Mouse (Mus musculus) cerebellum, adult (tissue): ENCODE data around the gene Synj1.
A peak's percentile ranks its signal among the peaks of the same experiment; 100 is the strongest.

ENCODE experiments used
- ATAC-seq: cut with Nextera tagmentation; 2 replicates; pipeline ENCODE4 v1.9.2; 2017; ENCODE audit warnings: mild to moderate bottlenecking, moderate library complexity, mixed read lengths; ENCODE audit not compliant: insufficient number of reproducible peaks, low FRiP score, low TSS enrichment

The Synj1 gene

GRCm38 (mm10) chr16:90953147-90953546 lies 58.0 kb downstream of the Synj1 start:
- ATAC-seq = no peak

GRCm38 (mm10) chr16:90950354-90950963 lies 60.6 kb downstream of the Synj1 start:
- ATAC-seq = no peak

GRCm38 (mm10) chr16:90946977-90947376 lies 64.1 kb downstream of the Synj1 start:
- no peak for ATAC-seq

- no peak for ATAC-seq
These were observed 69.9 kb downstream of the Synj1 start for GRCm38 (mm10) chr16:90941246-90941645.

GRCm38 (mm10) chr16:90934687-90935328 lies 76.3 kb downstream of the Synj1 start, which contains the start of gene Cfap298:
TSS of gene Cfap298 (minus strand) at chr16:90935114.
- peak; percentile 97 for ATAC-seq

- ATAC-seq = peak; percentile 59
These were observed 76.9 kb downstream of the Synj1 start for GRCm38 (mm10) chr16:90934193-90934686.

- no peak for ATAC-seq
These were observed 77.5 kb downstream of the Synj1 start for GRCm38 (mm10) chr16:90933534-90934176.

GRCm38 (mm10) chr16:90927446-90927845 lies 83.7 kb downstream of the Synj1 start:
- no peak for ATAC-seq

GRCm38 (mm10) chr16:90925461-90925860 lies 85.6 kb downstream of the Synj1 start:
- peak; percentile 37; the same call in 1 of the 2 replicates for ATAC-seq

GRCm38 (mm10) chr16:90924606-90925370 lies 86.3 kb downstream of the Synj1 start:
- ATAC-seq = no peak

- ATAC-seq = peak; percentile 57
These were observed 89.5 kb downstream of the Synj1 start for GRCm38 (mm10) chr16:90921471-90922159.

- ATAC-seq = no peak
These were observed 94.0 kb downstream of the Synj1 start for GRCm38 (mm10) chr16:90917156-90917555.

- no peak for ATAC-seq
These were observed 95.0 kb downstream of the Synj1 start for GRCm38 (mm10) chr16:90916040-90916481.

GRCm38 (mm10) chr16:90911766-90912165 lies 99.3 kb downstream of the Synj1 start:
- no peak for ATAC-seq

GRCm38 (mm10) chr16:90910855-90911533 lies 100.1 kb downstream of the Synj1 start:
- ATAC-seq = peak; percentile 34; the same call in 1 of the 2 replicates

GRCm38 (mm10) chr16:90907250-90907649 lies 103.9 kb downstream of the Synj1 start:
- ATAC-seq = no peak

GRCm38 (mm10) chr16:90903300-90903699 lies 107.8 kb downstream of the Synj1 start:
- no peak for ATAC-seq

GRCm38 (mm10) chr16:90901364-90901763 lies 109.7 kb downstream of the Synj1 start:
- no peak for ATAC-seq

- ATAC-seq = no peak
These were observed 111.6 kb downstream of the Synj1 start for GRCm38 (mm10) chr16:90899498-90899897.
